Mouse (Mus musculus) stomach, postnatal 0 days (tissue): ENCODE results near the gene Shc2.

ENCODE experiments used
- CTCF ChIP-seq: IDR thresholded peaks from 2 replicates; pipeline ENCODE4 v1.5.1; 2016; ENCODE audit warnings: antibody characterized with exemption, low read depth, mild to moderate bottlenecking, moderate library complexity
- EP300 ChIP-seq: optimal IDR thresholded peaks from 2 replicates; pipeline ENCODE3; 2016; ENCODE audit warnings: antibody characterized with exemption

- no peak for TF ChIP-seq CTCF
- no peak for TF ChIP-seq EP300
These were observed 927 bp upstream of the Shc2 start for GRCm38 (mm10) chr10:79638486-79639204.
